Mouse (Mus musculus): ENCODE results near the gene Ppp1r14a.

DNA sequence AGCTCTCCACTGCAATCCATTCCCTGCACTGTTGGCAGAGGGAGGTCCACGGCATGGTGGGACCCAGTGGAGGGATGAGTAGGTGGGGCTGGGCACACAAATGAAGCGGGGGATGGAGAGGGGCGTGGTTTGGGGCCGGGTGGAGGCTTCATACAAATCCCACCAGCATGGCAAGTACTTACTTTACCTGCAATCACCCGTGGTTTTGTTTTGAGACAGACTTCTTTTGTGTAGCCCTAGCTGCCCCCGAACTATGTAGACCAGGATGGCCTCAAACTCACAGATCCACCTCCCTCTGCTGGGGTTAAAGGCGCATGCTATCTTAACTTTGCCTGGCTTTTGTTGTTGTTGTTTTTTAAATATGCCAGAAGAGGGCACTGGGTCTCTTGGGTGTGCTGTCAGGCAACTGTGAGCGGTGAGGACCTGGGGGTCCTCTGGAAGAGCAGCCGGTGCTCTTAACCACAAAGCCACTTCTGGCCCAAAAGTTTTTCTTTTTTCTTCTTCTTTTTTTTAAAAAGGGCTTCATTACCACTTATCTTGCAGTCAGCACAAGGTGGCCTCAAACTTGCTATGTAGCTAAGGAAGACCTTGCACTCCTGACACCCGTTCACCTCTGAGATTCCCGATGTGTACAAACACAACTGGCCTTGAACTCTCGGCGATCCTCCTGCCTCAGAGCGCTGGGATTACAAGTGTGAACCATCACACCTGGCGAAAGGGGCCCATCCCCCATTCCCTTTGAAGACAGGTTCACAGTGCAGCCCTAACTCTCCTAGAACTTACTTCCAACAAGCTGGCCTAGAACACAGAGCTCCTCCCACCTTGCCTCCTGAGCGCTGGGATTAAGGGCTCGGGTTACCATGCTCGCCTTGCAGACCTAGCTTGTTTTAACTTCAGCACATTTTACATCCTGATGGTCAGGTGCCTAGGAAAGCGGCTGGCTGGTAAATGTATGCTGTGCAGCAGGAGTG is 30.5 kb downstream of the Ppp1r14a start:
- TF ChIP-seq POLR2A (IDR thresholded peaks at IDR 0.05; ENCODE audit: low read depth, low read length): no peak
- TF ChIP-seq CTCF (IDR thresholded peaks at IDR 0.05; ENCODE audit: extremely low read depth, insufficient read length, insufficient replicate concordance, low read depth, low read length): no peak

All from small intestine, adult 2 months (tissue).